Mouse (Mus musculus) CH12.LX (cell line): Measurements from ENCODE around the gene Gldc.

ENCODE experiments used
- BHLHE40 ChIP-seq: IDR thresholded peaks from 2 replicates; pipeline ENCODE4 v1.6.1; 2011; ENCODE audit warnings: mild to moderate bottlenecking, low read depth, low read length, improper control_type of control experiment
- CHD1 ChIP-seq: IDR thresholded peaks from 2 replicates; pipeline ENCODE4 v1.6.1; 2012; ENCODE audit warnings: low read depth, low read length, improper control_type of control experiment, inconsistent platforms
- CTCF ChIP-seq, 2 experiments: IDR thresholded peaks in 1 of 2; conservative IDR thresholded peaks in 1 of 2; 2 replicates each; pipeline ENCODE4 v1.5.1; 2011 to 2012; ENCODE audit warnings: low read depth in 2 of 2, low read length in 2 of 2, improper control_type of control experiment in 1 of 2, inconsistent platforms in 1 of 2, mild to moderate bottlenecking in 1 of 2, moderate library complexity in 1 of 2
- EP300 ChIP-seq: IDR thresholded peaks from 2 replicates; pipeline ENCODE4 v1.6.1; 2011; ENCODE audit warnings: low read length, improper control_type of control experiment
- HCFC1 ChIP-seq: IDR thresholded peaks from 2 replicates; pipeline ENCODE4 v1.6.1; 2012; ENCODE audit warnings: low read depth, mild to moderate bottlenecking, inconsistent platforms, low read length, improper control_type of control experiment
- MAFK ChIP-seq: IDR thresholded peaks from 2 replicates; pipeline ENCODE4 v1.6.1; 2011; ENCODE audit warnings: low read length, improper control_type of control experiment; ENCODE audit not compliant: insufficient replicate concordance
- MAX ChIP-seq: IDR thresholded peaks from 2 replicates; pipeline ENCODE4 v1.6.1; 2011; ENCODE audit warnings: low read length, improper control_type of control experiment
- MYC ChIP-seq: IDR thresholded peaks from 2 replicates; pipeline ENCODE4 v1.6.1; 2011; ENCODE audit warnings: low read depth, mild to moderate bottlenecking, improper control_type of control experiment, low read length
- POLR2A ChIP-seq: IDR thresholded peaks from 2 replicates; pipeline ENCODE4 v1.6.1; 2011; ENCODE audit warnings: low read depth, mild to moderate bottlenecking, improper control_type of control experiment, low read length
- USF2 ChIP-seq: conservative IDR thresholded peaks from 2 replicates; pipeline ENCODE4 v1.6.1; 2011; ENCODE audit warnings: low read depth, low read length, improper control_type of control experiment
- ZC3H11A ChIP-seq: IDR thresholded peaks from 2 replicates; pipeline ENCODE4 v1.6.1; 2012; ENCODE audit warnings: low read depth, mild to moderate bottlenecking, inconsistent platforms, low read length, improper control_type of control experiment

- TF ChIP-seq HCFC1 (no peak), ZC3H11A (no peak), POLR2A (no peak), CTCF (conservative IDR thresholded peaks at IDR 0.05 in 1 of 2, IDR thresholded peaks at IDR 0.05 in 1 of 2; ENCODE audit: low read depth in 2 of 2, low read length in 2 of 2) (no peak), MAFK (no peak), CHD1 (no peak), MYC (no peak), EP300 (no peak), USF2 (no peak), MAX (no peak), BHLHE40 (no peak)
Measured at GRCm38 (mm10) chr19:30117241-30117640, 58.0 kb downstream of the Gldc start.
